Mouse (Mus musculus): ENCODE results near the gene Wfdc12.

DNA sequence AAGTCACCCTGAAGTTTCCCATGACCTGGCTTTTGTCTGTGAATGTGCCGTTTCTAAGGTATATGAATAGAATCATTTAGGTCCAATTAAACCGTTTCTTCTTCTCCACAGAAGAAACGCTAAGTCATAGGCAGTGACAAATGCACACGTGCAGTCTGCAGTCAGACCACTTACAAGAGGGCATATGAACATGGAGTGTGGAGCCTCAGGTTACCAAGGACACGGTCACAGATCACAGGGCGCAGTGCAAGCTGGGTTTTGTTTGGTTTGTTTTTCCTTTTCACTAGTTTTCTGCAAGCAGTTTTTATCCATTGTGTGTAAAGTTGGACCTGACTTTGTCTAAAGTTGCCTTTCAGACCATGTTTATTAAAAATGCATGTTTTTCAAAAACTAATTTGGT is 46.4 kb downstream of the Wfdc12 start:
- no peak for TF ChIP-seq POLR2A (IDR thresholded peaks at IDR 0.05; ENCODE audit: insufficient read length, low read depth)
- no peak for TF ChIP-seq USF1 (IDR thresholded peaks at IDR 0.05; ENCODE audit: low read depth)
- TF ChIP-seq E2F4 (IDR thresholded peaks at IDR 0.05; ENCODE audit: insufficient read depth), result no peak
- no peak for TF ChIP-seq MAX (IDR thresholded peaks at IDR 0.05; ENCODE audit: low read depth)
- no peak for TF ChIP-seq POLR2AphosphoS2 (IDR thresholded peaks at IDR 0.05; ENCODE audit: insufficient read length, low read depth)
